Mouse (Mus musculus): Measurements from ENCODE around the gene Nod2.

The Nod2 gene

DNA sequence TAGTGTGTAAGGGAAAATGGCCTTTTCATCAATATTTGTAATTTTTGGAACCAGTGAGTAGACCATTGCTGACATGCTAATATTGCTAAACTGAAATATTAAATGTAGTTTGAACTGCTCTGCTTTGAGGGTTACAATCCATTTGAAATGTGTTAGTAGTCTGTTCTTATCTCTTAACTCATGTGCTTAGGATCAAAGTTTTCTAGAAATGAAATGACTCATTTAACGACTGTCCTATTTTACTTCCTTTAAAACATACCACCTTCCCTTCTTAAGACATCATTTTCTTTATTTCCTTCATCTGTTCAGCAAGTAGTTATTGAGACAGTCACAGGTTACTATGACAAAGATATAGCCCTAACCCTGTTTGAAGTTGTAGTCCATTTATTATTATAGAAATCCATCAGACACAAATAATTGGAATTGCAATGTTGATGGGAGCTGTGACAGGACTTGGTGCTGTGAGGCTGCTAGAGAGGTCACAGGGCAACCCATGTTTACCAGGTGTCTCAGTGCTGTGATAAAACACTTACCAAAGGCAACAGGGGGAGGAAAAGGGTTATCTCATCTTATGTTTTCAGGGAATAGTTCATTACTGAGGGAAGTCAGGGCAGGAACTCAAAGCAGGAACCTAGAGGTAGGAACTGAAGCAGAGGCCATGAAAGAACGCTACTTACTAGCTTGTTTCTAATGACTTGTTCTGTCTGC lies 76.3 kb downstream of the Nod2 start:
- TF ChIP-seq GATA4 (IDR thresholded peaks at IDR 0.05; ENCODE audit: insufficient replicate concordance, low read length): no peak
